Mouse (Mus musculus) layer of hippocampus, adult 11-12 months (tissue): ENCODE measurements around the gene Sik1.
A peak's percentile ranks its signal among the peaks of the same experiment; 100 is the strongest.

Experiments used
- DNase-seq: peaks from one replicate; pipeline ENCODE4 v3.0.0; 2022; ENCODE audit warnings: low spot score

The Sik1 gene

GRCm38 (mm10) chr17:31854770-31855596 is 621 bp downstream of the Sik1 start:
- DNase-seq: peak; percentile 36

GRCm38 (mm10) chr17:31853448-31854188 is 2.0 kb downstream of the Sik1 start:
- no peak for DNase-seq

- DNase-seq: no peak
These were observed 2.7 kb downstream of the Sik1 start for GRCm38 (mm10) chr17:31852782-31853447.

GRCm38 (mm10) chr17:31851816-31852476 is 3.7 kb downstream of the Sik1 start:
- no peak for DNase-seq

GRCm38 (mm10) chr17:31850457-31850980 is 5.1 kb downstream of the Sik1 start:
- no peak for DNase-seq

GRCm38 (mm10) chr17:31846970-31847369 is 8.6 kb downstream of the Sik1 start:
- DNase-seq: no peak

GRCm38 (mm10) chr17:31846352-31846751 is 9.3 kb downstream of the Sik1 start:
- DNase-seq: no peak

- no peak for DNase-seq
These were observed 11.7 kb downstream of the Sik1 start for GRCm38 (mm10) chr17:31843891-31844290.

- DNase-seq: no peak
These were observed 12.4 kb downstream of the Sik1 start for GRCm38 (mm10) chr17:31842930-31843822.

- DNase-seq: no peak
These were observed 13.6 kb downstream of the Sik1 start for GRCm38 (mm10) chr17:31841842-31842611.

- no peak for DNase-seq
These were observed 14.2 kb downstream of the Sik1 start for GRCm38 (mm10) chr17:31841453-31841841.

GRCm38 (mm10) chr17:31840423-31841003 is 15.1 kb downstream of the Sik1 start:
- DNase-seq: no peak

- peak; percentile 51 for DNase-seq
These were observed 18.8 kb downstream of the Sik1 start for GRCm38 (mm10) chr17:31836772-31837171.

GRCm38 (mm10) chr17:31836264-31836607 is 19.4 kb downstream of the Sik1 start:
- DNase-seq: no peak

GRCm38 (mm10) chr17:31835528-31836263 is 19.9 kb downstream of the Sik1 start:
- no peak for DNase-seq

- DNase-seq: no peak
These were observed 21.1 kb downstream of the Sik1 start for GRCm38 (mm10) chr17:31834320-31835065.

GRCm38 (mm10) chr17:31833752-31834151 is 21.9 kb downstream of the Sik1 start:
- DNase-seq: no peak

- DNase-seq: no peak
These were observed 23.0 kb downstream of the Sik1 start for GRCm38 (mm10) chr17:31832577-31832964.
